Mouse (Mus musculus): ENCODE data around the gene Znrd1.

DNA sequence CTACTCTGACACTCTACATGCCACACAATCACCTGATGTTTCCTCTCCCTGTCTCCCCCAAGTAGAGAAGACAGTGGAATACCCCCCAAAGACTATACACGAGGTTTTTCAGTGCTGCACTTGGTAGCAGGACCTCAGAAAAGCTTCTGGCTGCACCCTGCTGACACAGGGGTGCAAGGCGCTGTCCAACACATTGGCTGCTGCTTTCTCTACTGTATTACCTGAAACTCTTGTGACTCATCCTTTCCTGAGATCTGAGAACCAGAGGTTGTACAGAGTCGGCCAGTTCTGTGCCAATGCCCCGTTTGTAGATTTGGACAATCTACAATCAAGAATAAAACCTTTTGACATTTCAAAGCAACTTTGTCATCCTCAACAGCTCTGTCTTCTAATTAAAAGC lies 48.6 kb downstream of the Znrd1 start:
- TF ChIP-seq POLR2A (IDR thresholded peaks at IDR 0.05; ENCODE audit: insufficient read depth, low read depth, low read length), result no peak
- TF ChIP-seq CTCF (IDR thresholded peaks at IDR 0.05; ENCODE audit: insufficient read depth, low read depth, low read length), result no peak
